Mouse (Mus musculus): ENCODE data around the gene Tepp.

DNA sequence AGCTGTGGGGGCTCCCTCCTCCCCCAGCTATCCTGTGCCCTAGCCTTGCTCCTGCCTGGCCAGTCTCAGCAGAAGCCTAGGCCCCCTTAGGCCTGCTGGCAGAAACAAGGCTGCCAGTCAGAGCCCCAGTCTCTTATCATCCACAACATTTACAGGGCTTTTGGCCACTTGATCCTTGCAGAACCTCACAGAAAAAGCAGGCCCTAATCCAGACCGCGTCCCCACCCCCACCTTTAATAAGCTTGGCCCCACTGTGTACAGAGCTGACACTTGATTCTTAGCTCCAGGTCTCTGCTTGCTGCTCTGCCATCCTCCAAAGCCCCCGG is 50.6 kb downstream of the Tepp start:
- TF ChIP-seq CTCF (IDR thresholded peaks at IDR 0.05; ENCODE audit: low read depth, low read length) (no peak), POLR2A (IDR thresholded peaks at IDR 0.05; ENCODE audit: insufficient read depth, low read length) (no peak), EP300 (IDR thresholded peaks at IDR 0.05; ENCODE audit: insufficient read depth, low read depth, low read length) (no peak)

Data from ES-Bruce4 (cell line).